Mouse (Mus musculus) liver, postnatal 0 days (tissue): ENCODE results near the gene Nipal4.

Source experiments
- CTCF ChIP-seq: sonication (generic); IDR thresholded peaks from 2 replicates; pipeline ENCODE4 v1.5.1; 2016; ENCODE audit warnings: antibody characterized with exemption, low read depth
- EP300 ChIP-seq: IDR thresholded peaks from 2 replicates; pipeline ENCODE4 v1.6.1; 2016; ENCODE audit warnings: antibody characterized with exemption, low read depth, mild to moderate bottlenecking

- TF ChIP-seq CTCF (no peak), EP300 (no peak)
These were observed 64.2 kb downstream of the Nipal4 start for GRCm38 (mm10) chr11:46102107-46102506.
